Mouse (Mus musculus): ENCODE data around the gene Atp6v1g3.

GRCm38 (mm10) chr1:138245103-138245502 is 28.4 kb upstream of the Atp6v1g3 start:
- TF ChIP-seq CTCF (IDR thresholded peaks at IDR 0.05 in 2 of 3, conservative IDR thresholded peaks at IDR 0.05 in 1 of 3; ENCODE audit: control insufficient read depth in 1 of 3, insufficient read depth in 1 of 3, low read depth in 2 of 3, low read length in 3 of 3, poor library complexity in 1 of 3, severe bottlenecking in 1 of 3), result no peak
- TF ChIP-seq MAZ (IDR thresholded peaks at IDR 0.05; ENCODE audit: low read depth, low read length), result no peak
- TF ChIP-seq POLR2AphosphoS2 (IDR thresholded peaks at IDR 0.05; ENCODE audit: low read length), result no peak
- TF ChIP-seq USF2 (IDR thresholded peaks at IDR 0.05; ENCODE audit: borderline replicate concordance in 1 of 2, insufficient read depth in 1 of 2, low read depth in 1 of 2, low read length in 2 of 2), result no peak
- no peak for TF ChIP-seq UBTF (IDR thresholded peaks at IDR 0.05; ENCODE audit: borderline replicate concordance, insufficient read depth, low read depth, low read length)
- TF ChIP-seq POLR2A (IDR thresholded peaks at IDR 0.05; ENCODE audit: control insufficient read depth in 1 of 2, insufficient read depth in 1 of 2, low read depth in 1 of 2, low read length in 2 of 2, poor library complexity in 1 of 2), result no peak
- TF ChIP-seq BHLHE40 (IDR thresholded peaks at IDR 0.05; ENCODE audit: borderline replicate concordance, low read depth, low read length), result no peak
- no peak for TF ChIP-seq GABPA (IDR thresholded peaks at IDR 0.05; ENCODE audit: low read depth, low read length)
- TF ChIP-seq GATA1 (IDR thresholded peaks at IDR 0.05; ENCODE audit: low read depth, low read length), result peak; percentile 51; the same call in 1 of the 2 replicates

Data from MEL (cell line).